Mouse (Mus musculus) B cell, adult 2 months (primary cell): Measurements from ENCODE around the gene Msrb3.
"Not testable (repeated sequence)": the region's sequence is repeated elsewhere in the genome, so short reads cannot be mapped to it uniquely, and the experiment has no call there.

Experiments
- DNase-seq, 2 experiments: peaks; one replicate each; pipeline ENCODE4 v3.0.0; 2022

Msrb3 gene

GRCm38 (mm10) chr10:120808167-120808566, 90.7 kb downstream of the Msrb3 start:
- DNase-seq = no peak

GRCm38 (mm10) chr10:120801127-120801526, 97.8 kb downstream of the Msrb3 start:
- no peak for DNase-seq

DNA sequence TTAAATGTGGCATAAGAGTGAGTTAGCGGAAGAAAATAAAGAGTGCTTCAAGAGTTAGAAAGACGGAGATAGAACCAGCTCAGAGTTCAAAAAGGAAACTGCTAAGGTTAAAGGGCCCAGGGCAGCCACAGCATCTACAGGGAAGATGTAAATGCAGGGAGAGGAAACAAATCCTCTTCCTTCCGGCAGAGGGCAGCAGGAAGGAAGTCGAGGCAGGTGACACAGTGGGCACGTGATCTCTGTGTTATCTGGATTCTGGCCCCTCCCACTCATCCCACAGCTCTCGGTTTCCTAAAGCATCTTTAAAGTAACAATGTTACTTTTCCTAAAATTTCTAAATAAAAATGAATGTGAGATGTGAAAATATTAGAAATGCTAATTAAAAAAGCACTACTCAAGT, 99.4 kb downstream of the Msrb3 start:
- peak; percentile 8 for DNase-seq

GRCm38 (mm10) chr10:120796749-120797148, 102.2 kb downstream of the Msrb3 start:
- DNase-seq = no peak

DNA sequence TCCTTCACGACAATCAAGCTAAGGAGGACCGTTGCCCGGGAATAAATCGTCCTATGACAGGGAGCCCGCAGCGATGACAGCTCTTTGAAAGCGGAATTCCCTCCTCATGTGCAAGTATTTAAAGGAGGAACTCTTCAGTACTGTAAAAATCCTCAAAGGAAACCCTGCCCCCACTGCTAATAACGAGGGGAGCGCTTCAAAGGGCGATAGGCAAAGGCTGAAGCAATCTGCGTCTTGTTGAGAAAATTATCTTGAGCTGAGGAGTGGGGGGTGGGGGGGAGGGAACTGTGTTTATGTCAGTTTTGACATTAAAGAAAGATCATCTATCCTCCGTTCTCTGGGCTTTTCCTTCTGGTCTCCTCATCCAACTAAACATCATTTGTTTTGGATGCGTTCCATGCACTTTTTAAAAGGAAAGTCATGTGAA, 104.5 kb downstream of the Msrb3 start:
- no peak for DNase-seq

GRCm38 (mm10) chr10:120792191-120792765, 106.6 kb downstream of the Msrb3 start:
- DNase-seq = no peak

DNA sequence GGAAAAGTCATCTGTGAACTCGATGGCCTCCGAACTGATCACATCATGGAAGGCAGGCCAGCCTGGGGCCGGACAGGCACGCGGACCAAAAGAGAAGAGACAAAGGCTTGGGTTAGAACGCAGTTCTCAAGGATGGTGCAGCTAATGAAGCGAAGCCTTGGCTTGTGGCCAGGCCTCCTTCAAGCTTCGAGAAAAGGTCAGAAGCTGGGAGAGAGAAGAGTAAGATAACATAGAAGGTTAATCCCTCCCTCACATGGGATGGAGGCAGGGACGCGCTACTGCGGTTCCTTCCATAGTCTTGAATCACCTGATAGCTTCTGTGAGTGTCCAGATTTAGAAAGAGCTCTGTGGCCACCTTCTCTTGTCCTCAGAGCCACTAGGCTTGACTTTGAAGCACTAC, 107.5 kb downstream of the Msrb3 start:
- no peak for DNase-seq

DNA sequence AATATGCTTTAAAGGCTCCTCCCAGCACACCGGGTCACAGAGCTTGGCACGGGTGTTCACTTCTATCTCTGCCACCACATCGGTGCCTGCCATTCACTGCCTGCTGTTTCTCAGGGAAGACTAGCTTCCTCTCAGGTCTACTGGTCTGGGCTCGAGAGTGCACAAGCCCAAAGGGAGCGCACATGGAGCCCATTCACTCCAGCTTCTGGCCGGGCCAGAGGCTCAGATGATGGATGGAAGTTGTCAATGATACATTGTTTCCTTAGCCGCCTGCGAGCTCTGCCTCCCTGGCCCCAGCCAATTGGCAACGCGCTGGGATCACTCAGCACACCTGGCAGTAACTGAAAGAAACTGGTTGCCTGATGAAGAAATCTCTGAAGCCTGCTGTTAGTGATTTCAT, 111.7 kb downstream of the Msrb3 start:
- no peak for DNase-seq

DNA sequence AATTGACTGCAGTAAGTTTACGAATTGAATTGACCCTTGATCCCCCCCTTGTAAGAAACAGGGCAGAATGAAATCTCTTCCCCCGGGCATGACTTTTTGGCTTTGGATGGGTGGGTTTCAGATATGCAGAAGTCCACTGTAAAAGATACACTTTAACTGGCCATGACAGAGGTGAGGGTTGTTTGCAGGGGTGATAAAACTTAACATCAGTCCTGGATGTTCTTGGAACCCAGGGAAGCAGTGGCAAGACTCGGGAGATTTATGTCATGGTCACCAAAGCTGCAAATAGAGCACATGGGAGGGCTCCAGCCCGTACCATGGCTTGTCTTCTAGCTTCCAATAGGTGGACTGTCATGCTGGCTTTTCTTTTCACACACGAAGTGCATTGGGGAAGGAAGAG, 114.4 kb downstream of the Msrb3 start:
- DNase-seq = no peak

DNA sequence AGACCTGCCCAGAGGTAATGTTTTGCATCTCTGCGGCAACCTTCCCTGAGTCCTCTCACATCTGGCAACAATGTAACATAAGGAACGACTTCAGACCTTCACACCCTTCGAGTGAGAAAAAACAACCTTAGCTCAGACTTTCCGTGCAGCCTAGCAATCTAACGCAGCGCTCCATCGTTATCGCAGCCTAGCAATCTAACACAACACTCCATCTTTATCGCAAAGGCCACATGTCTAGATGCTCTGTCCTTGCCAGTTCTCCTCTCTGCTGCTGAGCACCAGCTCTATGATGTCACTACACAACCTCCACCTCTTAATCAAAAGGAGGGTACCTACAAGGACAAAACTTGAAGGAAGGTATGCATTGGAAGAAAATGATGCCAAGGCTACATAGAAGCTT, 115.5 kb downstream of the Msrb3 start:
- DNase-seq = no peak

GRCm38 (mm10) chr10:120777499-120777898, 121.4 kb downstream of the Msrb3 start:
- DNase-seq = no peak

DNA sequence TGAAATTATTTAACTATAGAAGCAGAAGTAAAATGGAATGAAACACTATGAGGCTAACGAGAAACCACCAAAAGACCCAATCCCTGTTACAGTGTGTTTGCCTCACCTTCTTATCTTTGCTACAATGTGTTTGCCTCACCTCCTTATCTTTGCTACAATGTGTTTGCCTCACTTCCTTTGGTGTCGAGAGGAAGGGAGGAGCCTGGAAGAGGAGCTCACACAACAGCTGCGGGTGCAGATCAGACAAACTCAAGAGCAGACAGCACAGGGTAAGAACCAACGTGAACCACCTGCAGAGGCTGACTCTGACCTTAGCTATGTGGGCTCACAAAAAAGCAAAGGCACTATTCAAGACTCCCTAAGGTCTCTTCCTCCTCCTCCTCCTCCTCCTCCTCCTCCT, 123.5 kb downstream of the Msrb3 start:
- no peak for DNase-seq

DNA sequence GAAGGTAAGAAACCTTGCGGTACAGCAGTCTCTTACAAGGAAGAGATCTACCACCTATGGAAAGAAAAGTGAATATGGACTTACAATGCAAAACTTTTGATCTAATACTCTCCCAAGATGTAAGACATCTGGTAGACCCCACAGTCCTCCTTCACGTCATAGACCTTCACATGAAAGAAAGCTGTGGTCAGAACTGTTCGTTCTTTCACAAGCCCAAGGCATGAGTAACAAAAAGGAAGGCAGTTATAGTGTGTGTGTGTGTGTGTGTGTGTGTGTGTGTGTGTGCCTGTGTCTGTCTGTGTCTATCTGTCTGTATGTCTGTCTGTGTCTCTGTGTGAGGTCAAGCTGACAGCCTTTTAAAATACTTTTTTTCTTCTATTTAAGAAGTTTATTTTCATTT, 131.5 kb downstream of the Msrb3 start:
- no peak for DNase-seq

- no peak for DNase-seq
Measured at GRCm38 (mm10) chr10:120765398-120765797, 133.5 kb downstream of the Msrb3 start.

DNA sequence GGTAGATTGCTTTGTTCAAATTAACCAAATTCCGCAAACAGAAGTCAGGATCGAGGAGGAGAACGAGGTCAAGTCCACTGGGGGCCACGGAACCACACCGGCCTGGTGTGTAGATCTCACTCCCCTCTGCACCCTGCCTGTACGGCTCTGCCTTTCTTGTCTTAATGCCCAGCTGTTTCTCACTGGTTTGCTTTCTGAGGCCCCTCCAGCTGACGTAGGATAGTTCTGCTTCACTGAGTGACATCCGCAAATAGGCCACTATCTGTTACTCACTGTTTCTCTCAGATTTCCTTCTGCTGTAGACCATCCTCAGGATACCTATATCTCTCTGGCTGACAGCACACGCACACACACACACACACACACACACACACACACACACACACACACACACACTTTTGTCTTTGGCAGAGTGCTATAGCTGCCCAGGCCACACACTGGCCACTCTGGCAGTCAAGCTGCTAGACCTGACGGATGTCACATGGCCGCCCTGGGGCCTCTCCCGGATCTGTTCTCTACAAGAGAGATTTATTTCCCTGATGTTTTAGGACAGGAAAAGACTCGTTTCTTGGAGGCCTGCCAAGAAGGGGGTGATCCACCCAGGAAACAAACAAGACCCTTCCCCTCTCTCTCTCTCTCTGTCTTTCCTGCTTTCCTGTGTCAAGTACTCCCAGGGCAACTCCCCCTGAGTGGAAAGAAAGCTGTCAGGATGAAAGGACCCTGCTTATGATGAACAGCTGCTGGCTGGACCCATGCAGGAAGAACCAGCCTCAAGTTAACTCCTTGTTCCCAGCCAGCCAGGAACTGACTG, 135.0 kb downstream of the Msrb3 start:
- no peak for DNase-seq

DNA sequence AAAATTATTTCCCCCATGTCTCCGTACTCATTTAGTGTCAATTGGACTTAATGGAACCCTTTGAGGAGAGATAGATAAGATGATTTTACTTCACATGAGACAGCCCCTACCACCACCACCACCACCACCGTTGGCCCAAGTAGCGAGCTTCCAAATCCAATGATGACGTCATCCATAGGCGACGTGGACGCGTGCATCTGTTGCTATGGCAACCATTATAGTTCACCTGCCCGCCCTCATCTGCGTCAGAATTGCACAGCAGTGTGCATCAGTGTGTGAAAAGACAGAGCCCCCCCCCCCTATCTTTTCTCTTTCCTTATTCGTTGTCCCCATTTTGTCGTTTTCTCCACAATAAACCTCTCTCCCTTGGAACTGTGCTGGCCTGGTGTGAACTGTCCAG, 135.9 kb downstream of the Msrb3 start:
- DNase-seq = no peak

- no peak for DNase-seq
Measured at GRCm38 (mm10) chr10:120760679-120761078, 138.2 kb downstream of the Msrb3 start.

GRCm38 (mm10) chr10:120759883-120760282, 139.0 kb downstream of the Msrb3 start:
- DNase-seq = no peak

DNA sequence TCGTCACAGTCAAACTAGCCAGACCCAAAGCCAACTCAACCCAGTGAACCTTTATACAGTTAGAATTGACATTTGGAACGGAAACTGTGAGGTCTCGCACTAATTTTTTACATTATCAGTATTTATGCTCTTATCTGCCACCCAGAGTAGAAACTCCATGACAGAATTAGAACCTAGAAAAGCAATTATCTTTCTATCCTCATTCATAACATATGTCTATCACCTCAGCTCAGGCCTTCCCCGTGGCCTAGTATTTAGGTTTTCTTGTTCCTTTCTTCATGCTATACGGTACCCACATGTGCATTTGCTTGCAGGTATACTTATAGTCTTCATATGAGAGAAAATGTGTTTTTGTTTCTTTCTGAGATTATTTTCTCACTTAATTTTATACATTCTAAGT, 146.4 kb downstream of the Msrb3 start:
- no peak for DNase-seq

DNA sequence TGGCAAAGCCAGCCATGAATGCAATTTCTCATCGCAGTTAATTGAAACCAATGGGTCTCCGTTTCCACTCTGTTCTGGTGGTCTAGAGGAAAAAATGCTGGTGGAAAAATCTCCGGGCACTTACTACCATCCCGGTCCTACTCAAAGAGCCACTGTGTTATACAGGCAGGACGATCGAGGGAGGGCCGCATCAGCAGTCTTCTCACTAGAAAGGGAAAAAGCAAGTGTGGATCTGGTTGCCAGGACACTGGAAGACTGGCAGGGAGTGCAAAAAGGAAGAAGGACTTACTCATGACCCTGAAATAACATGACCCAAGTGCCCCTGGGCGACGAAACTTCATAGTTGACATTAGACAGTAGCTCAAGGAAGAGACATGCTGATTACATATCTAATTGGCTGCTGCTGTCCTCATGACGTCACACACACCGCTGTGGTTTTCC, 147.1 kb downstream of the Msrb3 start:
- no peak for DNase-seq

DNA sequence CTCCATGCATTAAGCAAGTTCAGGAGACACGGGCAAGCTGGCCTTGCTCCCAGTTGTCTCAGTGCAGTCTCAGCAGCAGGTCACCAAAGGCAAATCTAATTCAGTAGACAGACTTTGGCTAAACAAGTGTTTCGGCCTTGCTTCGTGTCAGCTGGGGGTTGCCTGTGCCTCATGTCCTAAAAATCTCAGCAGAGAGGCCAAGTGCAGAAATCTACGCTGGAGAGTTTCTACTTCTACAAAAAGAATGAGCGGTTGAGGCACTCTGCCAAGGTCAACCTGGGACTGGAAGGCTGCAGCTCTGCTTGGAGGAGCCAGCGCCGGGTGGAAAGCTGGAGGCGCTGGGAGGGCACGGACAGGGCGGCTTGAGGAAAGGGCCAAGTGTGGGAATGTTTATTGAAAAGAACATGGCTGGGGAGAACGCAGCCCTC, 147.6 kb downstream of the Msrb3 start:
- no peak for DNase-seq

DNA sequence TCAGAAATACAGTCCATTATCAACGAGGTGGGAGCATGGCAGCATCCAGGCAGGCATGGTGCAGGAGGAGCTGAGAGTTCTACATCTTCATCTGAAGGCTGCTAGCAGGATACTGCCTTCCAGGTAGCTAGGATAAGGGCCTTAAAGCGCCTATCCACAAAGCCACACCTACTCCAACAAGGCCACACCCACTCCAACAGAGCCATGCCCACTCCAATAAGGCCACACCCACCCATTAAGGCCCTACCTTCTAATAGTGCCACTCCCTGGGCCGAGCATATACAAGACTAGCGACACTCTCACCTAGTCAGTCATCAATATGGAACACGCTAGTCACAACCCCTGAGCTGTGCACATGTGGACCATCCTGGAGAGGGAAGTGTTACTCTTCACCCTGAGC, 149.3 kb downstream of the Msrb3 start:
- not testable (repeated sequence) for DNase-seq

DNA sequence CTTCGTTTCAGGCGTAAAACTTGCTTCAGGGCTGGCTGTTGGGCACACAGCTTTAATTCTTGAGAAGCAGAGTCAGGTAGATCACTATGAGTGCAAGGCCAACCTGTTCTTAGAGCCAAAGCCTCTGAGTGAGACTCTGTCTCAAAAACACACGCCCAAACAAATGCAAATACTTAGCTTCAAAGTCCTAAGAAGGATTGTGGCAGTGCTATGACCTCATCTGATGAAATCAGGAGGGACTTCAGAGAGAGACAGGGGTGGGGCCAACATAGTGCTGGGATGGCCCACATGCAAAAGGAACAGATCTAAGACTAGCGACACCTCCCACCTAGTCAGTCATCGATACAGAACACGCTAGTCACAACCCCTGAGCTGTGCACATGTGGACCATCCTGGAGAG, 150.7 kb downstream of the Msrb3 start:
- DNase-seq = no peak

DNA sequence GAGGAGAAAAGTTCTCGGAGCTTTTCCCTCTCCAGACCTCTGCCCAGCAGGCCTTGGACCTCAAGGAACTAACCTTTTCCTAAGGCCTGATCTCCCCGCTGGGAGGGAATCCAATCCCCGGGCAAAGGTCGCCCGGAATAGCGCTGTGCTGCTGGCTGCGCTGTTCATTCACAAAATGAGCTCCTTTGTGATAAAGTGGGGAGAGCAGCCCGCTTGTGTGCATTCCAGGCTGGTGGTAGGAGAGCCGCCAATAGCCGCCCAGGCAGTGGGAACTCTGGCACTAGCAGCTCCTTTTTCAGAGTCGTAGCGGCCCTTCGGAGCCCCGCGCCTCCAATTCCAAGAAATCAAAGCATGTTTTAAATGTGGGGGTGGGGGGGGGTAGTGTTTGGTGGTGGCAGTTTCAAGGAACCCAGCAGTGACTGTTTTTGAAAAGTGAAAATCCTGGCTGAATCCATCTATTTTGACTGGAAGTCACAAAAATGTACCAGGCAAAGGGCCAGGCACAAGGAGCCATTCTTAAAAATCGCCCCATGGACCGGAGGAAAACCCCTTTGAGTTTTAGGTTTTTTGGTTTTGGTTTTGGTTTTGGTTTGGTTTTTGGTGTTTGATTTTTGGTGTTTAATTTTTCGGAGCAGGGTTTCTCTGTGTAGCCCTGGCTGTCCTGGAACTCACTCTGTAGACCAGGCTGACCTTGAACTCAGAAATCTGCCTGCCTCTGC, 153.6 kb downstream of the Msrb3 start:
- peak; percentile 11 to 20 for DNase-seq
